Mouse (Mus musculus) left cerebral cortex, adult 9 months (tissue): ENCODE measurements at regions not wholly inside any gene's neighbourhood (a gene's known extent, or its start where the extent isn't known, plus 50 kb on each side); places are given as distances from the start of the nearest gene placed in this dataset.

Source experiments
- DNase-seq, 2 experiments: peaks; one replicate each; pipeline ENCODE4 v3.0.0; 2022; ENCODE audit warnings: low spot score in 2 of 2

DNA sequence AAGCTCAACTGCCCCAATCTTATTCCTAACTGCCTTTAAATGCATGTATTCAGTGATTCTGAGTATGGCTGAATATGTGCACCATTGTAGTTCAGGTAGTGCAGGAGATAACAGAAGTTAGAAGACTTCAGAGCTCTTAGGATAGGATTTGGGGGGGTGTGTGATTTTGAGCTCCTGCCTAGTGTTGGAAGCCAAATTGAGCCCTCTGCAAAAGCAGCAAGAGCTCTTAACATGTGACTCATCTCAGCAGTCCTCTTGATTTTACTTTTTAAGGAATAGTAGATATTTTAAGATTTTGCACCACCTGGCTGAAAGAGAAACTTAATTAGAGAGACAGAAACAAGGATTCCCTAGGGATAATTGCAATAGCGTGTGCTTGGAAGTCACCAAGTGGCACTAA, 277.3 kb upstream of the Gm597 start:
- DNase-seq, result peak in 1 of 2 experiments; percentile 6

DNA sequence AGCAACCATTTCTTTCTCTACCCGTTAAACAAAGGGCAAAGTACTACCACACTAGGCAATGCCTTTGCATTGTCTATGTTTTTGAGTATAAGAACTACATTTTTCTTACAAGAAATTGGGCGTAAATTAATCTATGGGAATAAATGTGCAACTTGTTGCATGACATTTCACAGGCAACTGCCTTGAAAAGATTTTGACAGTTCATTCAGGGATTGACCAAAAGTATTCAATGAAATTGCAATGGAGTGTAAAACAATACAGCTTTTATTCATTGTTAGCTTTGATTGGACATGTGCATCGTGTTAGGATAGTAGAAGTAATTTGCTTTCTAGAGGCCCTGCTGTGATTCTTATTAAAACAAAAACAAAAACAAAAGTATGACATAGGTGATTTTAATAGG, 233.7 kb upstream of the Gm597 start:
- DNase-seq, result no peak

DNA sequence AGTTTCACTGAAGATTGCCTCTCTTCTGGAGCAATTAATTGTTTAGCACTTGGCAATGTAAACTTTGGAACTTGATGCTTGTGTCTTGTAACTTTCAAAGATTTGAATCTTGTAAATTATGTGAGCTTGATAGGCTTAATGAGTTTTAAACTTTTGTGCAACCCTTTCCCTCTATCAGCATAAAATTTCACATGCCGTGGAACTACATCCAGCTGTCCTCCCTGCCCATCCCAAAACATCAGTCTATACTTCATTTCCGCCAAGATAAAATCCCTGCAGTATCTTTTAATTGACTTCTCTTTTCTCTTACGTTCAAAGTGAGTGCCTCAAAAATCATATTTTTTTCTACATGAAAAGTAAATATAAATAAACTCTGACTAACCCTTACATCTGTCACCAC, 221.1 kb upstream of the Gm597 start:
- DNase-seq, result no peak

GRCm38 (mm10) chr1:28970941-28971340, 190.9 kb upstream of the Gm597 start:
- peak; percentile 19 to 35 for DNase-seq
